Mouse (Mus musculus): ENCODE measurements around the gene 2610042L04Rik.
"Not testable (repeated sequence)": the region's sequence is repeated elsewhere in the genome, so short reads cannot be mapped to it uniquely, and the experiment has no call there.

GRCm38 (mm10) chr14:4335506-4335905 lies 943 bp downstream of the 2610042L04Rik start:
- not testable (repeated sequence) for TF ChIP-seq CTCF (IDR thresholded peaks at IDR 0.05; ENCODE audit: low read depth, low read length); POLR2A (IDR thresholded peaks at IDR 0.05; ENCODE audit: extremely low read depth, insufficient read depth, low read length)

All from liver, adult 2 months (tissue).